Mouse (Mus musculus): ENCODE measurements at regions not wholly inside any gene's neighbourhood (a gene's known extent, or its start where the extent isn't known, plus 50 kb on each side); places are given as distances from the start of the nearest gene placed in this dataset.

Small RNA genes in the stretch of these regions (microRNA-seq; reads per million reads assigned to microRNA genes)
- 0 reads per million in 2 experiments for gene Mir124a-2
